Mouse (Mus musculus): ENCODE measurements around the gene Nfia. TPM values are rescaled to one million over a fixed set of nuclear protein-coding genes. Genes with fewer than 3 reads are reported as not detected.

The Nfia gene
- polyA plus RNA-seq, 1 experiment from 2014 or later = 33.7 TPM

DNA sequence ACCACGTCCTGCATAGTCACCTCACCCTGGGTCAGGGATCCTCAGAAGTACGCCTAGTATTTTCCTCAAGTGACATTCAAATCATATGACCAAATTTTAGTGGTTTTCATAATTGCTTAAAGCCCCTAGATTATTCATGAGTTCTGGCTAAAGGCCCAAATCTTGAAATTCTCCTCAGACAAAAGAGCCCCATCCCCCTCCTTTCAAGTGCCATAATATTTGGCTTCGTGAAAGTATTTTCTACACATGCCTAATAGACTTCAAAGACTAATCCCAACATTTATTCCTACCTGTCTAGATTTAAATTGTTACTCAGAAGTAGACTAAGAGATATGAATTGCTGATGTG, 154.7 kb downstream of the Nfia start:
- Histone ChIP-seq H3K27ac (ENCODE audit: low read depth, low read length) (no peak overlapping the region), H3K36me3 (ENCODE audit: control insufficient read depth, insufficient read depth, low read length) (no peaks in the 10 kb centered on the region), H3K27me3 (ENCODE audit: control insufficient read depth, insufficient read depth, low read length) (no peaks in the 10 kb centered on the region), H3K9ac (ENCODE audit: low read depth, low read length) (no peak overlapping the region), H3K4me1 (ENCODE audit: control insufficient read depth, insufficient read depth, low read length) (peaks cover 14% of the 10 kb centered on the region), H3K9me3 (replicated peaks; ENCODE audit: control insufficient read depth, low read length) (no peaks in the 10 kb centered on the region), H3K4me3 (ENCODE audit: low read depth, low read length) (no peak overlapping the region), H3K4me2 (no peak overlapping the region)
- 80% methylated on average over 3 of the region's 3 CpGs for WGBS (ENCODE audit: insufficient replicate concordance)
- ATAC-seq (replicated peaks; ENCODE audit: insufficient number of reproducible peaks, low FRiP score, low TSS enrichment) = no peak

DNA sequence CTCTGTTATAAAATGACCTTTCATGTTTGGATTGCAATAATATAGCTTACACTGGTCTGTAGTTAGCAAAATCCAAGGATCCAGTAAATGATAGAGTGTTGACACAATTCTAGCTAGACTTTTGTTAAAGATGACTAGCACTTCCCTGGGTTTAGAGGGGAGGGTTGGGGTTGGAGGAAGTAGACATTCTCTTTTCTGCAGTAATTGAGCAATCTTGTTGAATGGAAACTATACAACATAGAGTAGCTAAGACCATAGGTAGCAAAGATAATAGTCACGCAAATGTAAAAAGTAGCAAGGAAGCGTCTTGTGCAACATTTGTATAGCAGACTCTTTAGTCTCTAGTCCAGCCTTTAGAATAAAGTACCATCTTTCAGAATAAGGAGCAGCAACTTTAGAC, 163.8 kb downstream of the Nfia start:
- Histone ChIP-seq H3K27me3 (ENCODE audit: control insufficient read depth, insufficient read depth, low read length) (no peaks in the 10 kb centered on the region), H3K27ac (ENCODE audit: low read depth, low read length) (no peak overlapping the region), H3K4me3 (ENCODE audit: low read depth, low read length) (no peak overlapping the region), H3K9ac (ENCODE audit: low read depth, low read length) (no peak overlapping the region), H3K9me3 (replicated peaks; ENCODE audit: control insufficient read depth, low read length) (no peaks in the 10 kb centered on the region), H3K36me3 (ENCODE audit: control insufficient read depth, insufficient read depth, low read length) (no peaks in the 10 kb centered on the region), H3K4me1 (ENCODE audit: control insufficient read depth, insufficient read depth, low read length) (peaks cover 18% of the 10 kb centered on the region), H3K4me2 (no peak overlapping the region)
- ATAC-seq (replicated peaks; ENCODE audit: insufficient number of reproducible peaks, low FRiP score, low TSS enrichment) = no peak
- WGBS (ENCODE audit: insufficient replicate concordance) = 89% methylated on average over 2 of the region's 2 CpGs

DNA sequence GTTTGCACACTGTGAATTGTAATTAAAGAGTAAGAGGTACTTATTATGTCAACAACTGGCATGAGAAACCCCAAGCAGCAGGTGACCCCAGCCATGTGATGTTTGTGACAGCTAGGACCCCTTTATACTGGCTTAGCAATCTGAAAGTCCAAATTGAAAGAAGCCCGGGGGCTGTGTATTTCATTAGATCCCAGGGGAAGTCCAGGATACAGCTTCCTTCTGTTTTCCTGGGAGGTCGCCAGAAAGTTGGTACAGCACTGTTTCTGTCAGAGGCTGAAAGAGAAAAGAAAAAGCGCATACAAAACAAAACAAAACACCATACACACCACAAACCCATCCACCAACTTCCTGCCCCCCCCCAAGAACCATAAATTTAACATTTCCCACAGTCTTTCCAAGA, 164.4 kb downstream of the Nfia start:
- Histone ChIP-seq H3K9me3 (replicated peaks; ENCODE audit: control insufficient read depth, low read length) (no peaks in the 10 kb centered on the region), H3K4me3 (ENCODE audit: low read depth, low read length) (no peak overlapping the region), H3K4me2 (no peak overlapping the region), H3K9ac (ENCODE audit: low read depth, low read length) (no peak overlapping the region), H3K27ac (ENCODE audit: low read depth, low read length) (no peak overlapping the region), H3K36me3 (ENCODE audit: control insufficient read depth, insufficient read depth, low read length) (no peaks in the 10 kb centered on the region), H3K27me3 (ENCODE audit: control insufficient read depth, insufficient read depth, low read length) (no peaks in the 10 kb centered on the region), H3K4me1 (ENCODE audit: control insufficient read depth, insufficient read depth, low read length) (peaks cover 18% of the 10 kb centered on the region)
- no peak for ATAC-seq (replicated peaks; ENCODE audit: insufficient number of reproducible peaks, low FRiP score, low TSS enrichment)
- WGBS (ENCODE audit: insufficient replicate concordance) = 72% methylated on average over 3 of the region's 3 CpGs

DNA sequence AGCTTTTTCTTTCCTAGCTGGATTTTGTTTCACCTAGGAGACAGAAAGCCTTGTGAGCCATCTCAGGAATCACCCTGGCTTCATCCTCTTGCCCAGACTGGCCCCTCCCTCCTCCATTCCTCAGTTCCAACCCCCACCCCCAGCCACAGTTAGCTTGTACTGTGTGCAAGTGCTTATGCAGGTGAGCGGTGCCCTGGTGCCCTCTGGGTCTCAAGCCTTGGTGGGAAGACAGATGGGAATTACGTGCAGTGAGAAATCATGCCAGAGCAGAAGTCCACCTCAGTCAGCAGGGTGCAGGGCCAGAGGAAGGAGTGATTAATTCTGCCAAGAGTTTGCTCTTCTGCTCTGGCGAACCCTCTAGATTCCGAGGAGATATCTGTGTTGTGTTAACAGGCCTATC, 167.0 kb downstream of the Nfia start:
- Histone ChIP-seq H3K9ac (ENCODE audit: low read depth, low read length) (no peak overlapping the region), H3K36me3 (ENCODE audit: control insufficient read depth, insufficient read depth, low read length) (no peaks in the 10 kb centered on the region), H3K27ac (ENCODE audit: low read depth, low read length) (no peak overlapping the region), H3K9me3 (replicated peaks; ENCODE audit: control insufficient read depth, low read length) (no peaks in the 10 kb centered on the region), H3K27me3 (ENCODE audit: control insufficient read depth, insufficient read depth, low read length) (no peaks in the 10 kb centered on the region), H3K4me1 (ENCODE audit: control insufficient read depth, insufficient read depth, low read length) (peaks cover 17% of the 10 kb centered on the region), H3K4me2 (no peak overlapping the region), H3K4me3 (ENCODE audit: low read depth, low read length) (no peak overlapping the region)
- no peak for ATAC-seq (replicated peaks; ENCODE audit: insufficient number of reproducible peaks, low FRiP score, low TSS enrichment)
- WGBS (ENCODE audit: insufficient replicate concordance) = 39% methylated on average over 4 of the region's 4 CpGs

DNA sequence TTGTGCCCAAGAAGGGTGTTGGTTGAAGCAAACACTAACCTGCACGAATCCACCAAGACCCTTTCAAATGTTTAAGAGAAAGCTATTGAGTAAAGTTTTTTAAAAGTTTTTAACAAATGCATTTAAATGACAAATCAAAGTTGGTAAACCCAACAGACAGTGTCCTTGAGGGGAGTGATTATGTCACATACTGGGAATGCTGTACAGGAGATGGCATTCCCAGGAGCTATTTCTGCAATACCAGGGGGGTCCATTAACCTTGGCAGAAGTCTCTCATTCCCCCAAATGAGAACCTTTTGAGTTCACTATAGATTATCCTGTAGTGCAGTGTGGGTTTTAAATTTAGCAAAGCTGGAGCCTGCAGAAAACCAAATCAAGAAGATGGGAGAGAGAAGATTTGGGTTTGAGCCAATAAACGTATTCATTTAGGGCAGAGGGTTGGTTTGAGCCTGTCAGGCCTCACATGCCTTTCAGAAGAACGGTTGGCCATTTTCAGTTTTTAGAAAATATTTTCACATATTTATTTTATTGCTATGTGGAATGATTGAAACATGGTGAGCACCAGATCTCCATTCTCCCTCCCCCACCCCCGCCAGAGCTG, 167.5 kb downstream of the Nfia start:
- H3K27ac ChIP-seq (ENCODE audit: low read depth, low read length) = no peak overlapping the region
- H3K27me3 ChIP-seq (ENCODE audit: control insufficient read depth, insufficient read depth, low read length) = no peaks in the 10 kb centered on the region
- 72% methylated on average over 4 of the region's 4 CpGs for whole genome bisulfite sequencing (ENCODE audit: insufficient replicate concordance)
- H3K9ac ChIP-seq (ENCODE audit: low read depth, low read length) = no peak overlapping the region
- no peaks in the 10 kb centered on the region for H3K9me3 ChIP-seq (replicated peaks; ENCODE audit: control insufficient read depth, low read length)
- H3K36me3 ChIP-seq (ENCODE audit: control insufficient read depth, insufficient read depth, low read length) = no peaks in the 10 kb centered on the region
- peaks cover 19% of the 10 kb centered on the region for H3K4me1 ChIP-seq (ENCODE audit: control insufficient read depth, insufficient read depth, low read length)
- no peak for ATAC-seq (replicated peaks; ENCODE audit: insufficient number of reproducible peaks, low FRiP score, low TSS enrichment)
- H3K4me3 ChIP-seq (ENCODE audit: low read depth, low read length) = no peak overlapping the region
- H3K4me2 ChIP-seq = no peak overlapping the region

DNA sequence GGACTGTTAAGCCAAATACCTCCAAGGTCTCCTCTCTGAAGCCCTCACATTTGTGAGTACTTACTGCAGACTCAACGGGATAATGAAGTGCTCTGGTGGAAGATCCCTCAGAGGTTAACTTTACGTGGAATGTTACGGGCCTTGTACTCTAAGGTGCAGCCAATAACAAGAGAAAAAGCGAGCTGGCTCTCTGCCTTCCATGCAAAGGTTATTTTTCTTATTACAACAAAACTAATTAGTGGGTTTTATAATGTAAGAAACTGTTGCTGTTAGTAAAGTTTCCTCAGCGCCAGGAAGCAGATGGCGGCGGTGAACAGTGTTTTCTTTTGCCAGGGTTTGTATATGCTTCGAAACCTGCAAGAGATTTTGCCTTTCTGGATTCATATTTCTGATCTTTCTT, 169.1 kb downstream of the Nfia start:
- H3K27ac ChIP-seq (ENCODE audit: low read depth, low read length) = no peak overlapping the region
- H3K27me3 ChIP-seq (ENCODE audit: control insufficient read depth, insufficient read depth, low read length) = no peaks in the 10 kb centered on the region
- H3K4me3 ChIP-seq (ENCODE audit: low read depth, low read length) = no peak overlapping the region
- no peak overlapping the region for H3K4me2 ChIP-seq
- H3K4me1 ChIP-seq (ENCODE audit: control insufficient read depth, insufficient read depth, low read length) = peaks cover 19% of the 10 kb centered on the region
- H3K36me3 ChIP-seq (ENCODE audit: control insufficient read depth, insufficient read depth, low read length) = no peaks in the 10 kb centered on the region
- WGBS (ENCODE audit: insufficient replicate concordance) = 81% methylated on average over 8 of the region's 8 CpGs
- no peaks in the 10 kb centered on the region for H3K9me3 ChIP-seq (replicated peaks; ENCODE audit: control insufficient read depth, low read length)
- no peak overlapping the region for H3K9ac ChIP-seq (ENCODE audit: low read depth, low read length)
- ATAC-seq (replicated peaks; ENCODE audit: insufficient number of reproducible peaks, low FRiP score, low TSS enrichment) = no peak

DNA sequence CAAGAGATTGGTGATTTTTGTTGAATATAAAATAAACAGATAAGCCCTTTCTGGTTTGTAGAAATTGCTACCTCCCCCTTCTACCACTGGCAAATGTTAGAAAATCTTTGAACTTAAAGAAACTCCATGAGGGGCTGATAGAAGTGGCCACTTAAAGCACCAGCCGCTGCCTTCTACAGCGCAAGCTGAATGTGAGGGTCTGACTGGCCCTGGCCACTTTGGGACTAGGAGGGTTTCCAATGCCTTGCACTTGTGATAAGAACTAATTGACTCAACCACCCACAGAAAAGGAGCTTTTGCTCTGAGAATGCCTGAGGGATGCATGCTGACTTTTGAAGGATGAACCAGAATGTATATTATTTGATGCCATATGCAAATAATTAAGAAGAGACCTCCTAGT, 171.8 kb downstream of the Nfia start:
- Histone ChIP-seq H3K4me1 (ENCODE audit: control insufficient read depth, insufficient read depth, low read length) (peaks cover 15% of the 10 kb centered on the region), H3K9me3 (replicated peaks; ENCODE audit: control insufficient read depth, low read length) (no peaks in the 10 kb centered on the region), H3K4me2 (no peak overlapping the region), H3K4me3 (ENCODE audit: low read depth, low read length) (no peak overlapping the region), H3K9ac (ENCODE audit: low read depth, low read length) (no peak overlapping the region), H3K27ac (ENCODE audit: low read depth, low read length) (no peak overlapping the region), H3K27me3 (ENCODE audit: control insufficient read depth, insufficient read depth, low read length) (no peaks in the 10 kb centered on the region), H3K36me3 (ENCODE audit: control insufficient read depth, insufficient read depth, low read length) (no peaks in the 10 kb centered on the region)
- WGBS (ENCODE audit: insufficient replicate concordance) = 41% methylated on average over 2 of the region's 2 CpGs
- no peak for ATAC-seq (replicated peaks; ENCODE audit: insufficient number of reproducible peaks, low FRiP score, low TSS enrichment)

DNA sequence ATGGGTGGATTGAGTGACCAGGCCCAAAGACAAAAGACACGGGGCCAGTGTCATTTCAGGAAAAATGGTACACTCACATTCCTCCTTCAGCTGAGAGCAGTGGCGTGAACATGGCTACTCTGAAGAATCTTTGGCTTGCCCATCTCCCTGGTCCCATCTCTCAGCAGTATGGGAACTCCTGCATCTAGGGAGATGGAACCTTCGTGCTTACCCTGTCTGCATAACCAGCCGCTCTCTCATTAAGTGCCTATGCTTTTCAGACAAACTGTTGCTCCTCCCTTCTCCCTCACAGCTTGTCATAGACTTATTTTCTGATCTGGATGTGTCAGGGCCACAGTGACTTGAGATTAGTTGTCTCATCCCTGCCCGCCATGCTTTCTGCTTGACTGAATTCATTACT, 174.9 kb downstream of the Nfia start:
- WGBS (ENCODE audit: insufficient replicate concordance) = 82% methylated on average over 5 of the region's 5 CpGs
- peaks cover 8% of the 10 kb centered on the region for H3K4me1 ChIP-seq (ENCODE audit: control insufficient read depth, insufficient read depth, low read length)
- H3K4me3 ChIP-seq (ENCODE audit: low read depth, low read length) = no peak overlapping the region

DNA sequence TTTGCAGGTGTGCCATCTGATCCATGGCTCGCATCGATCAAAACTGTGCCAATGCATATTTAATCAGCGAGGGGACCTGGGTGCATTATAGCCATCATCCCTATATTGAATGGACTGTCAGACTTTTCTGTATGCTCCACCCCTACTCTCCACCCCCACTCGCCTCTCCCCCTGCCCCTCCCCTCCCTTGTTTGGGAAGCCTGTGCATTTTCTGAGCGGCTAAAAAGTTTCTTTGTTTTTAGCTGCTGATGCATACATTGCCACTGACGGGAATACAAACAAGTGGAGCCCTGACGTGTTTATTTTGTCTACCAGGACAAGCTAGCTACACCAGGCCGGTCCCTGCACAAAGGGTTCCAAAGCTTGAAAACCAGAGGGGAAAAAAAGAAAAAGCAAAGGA, 175.7 kb downstream of the Nfia start:
- ATAC-seq (replicated peaks; ENCODE audit: insufficient number of reproducible peaks, low FRiP score, low TSS enrichment) = no peak

More for the DNA sequence above, 174.9 kb downstream of the Nfia start:
- no peak overlapping the region for H3K27ac ChIP-seq (ENCODE audit: low read depth, low read length)
- no peaks in the 10 kb centered on the region for H3K36me3 ChIP-seq (ENCODE audit: control insufficient read depth, insufficient read depth, low read length)
- no peak overlapping the region for H3K9ac ChIP-seq (ENCODE audit: low read depth, low read length)
- H3K4me2 ChIP-seq = no peak overlapping the region
- no peaks in the 10 kb centered on the region for H3K27me3 ChIP-seq (ENCODE audit: control insufficient read depth, insufficient read depth, low read length)
- H3K9me3 ChIP-seq (replicated peaks; ENCODE audit: control insufficient read depth, low read length) = no peaks in the 10 kb centered on the region
- no peak for ATAC-seq (replicated peaks; ENCODE audit: insufficient number of reproducible peaks, low FRiP score, low TSS enrichment)

More for the DNA sequence above, 175.7 kb downstream of the Nfia start:
- WGBS (ENCODE audit: insufficient replicate concordance) = 59% methylated on average over 8 of the region's 8 CpGs
- H3K27ac ChIP-seq (ENCODE audit: low read depth, low read length) = no peak overlapping the region
- H3K4me2 ChIP-seq = no peak overlapping the region
- no peaks in the 10 kb centered on the region for H3K36me3 ChIP-seq (ENCODE audit: control insufficient read depth, insufficient read depth, low read length)
- no peak overlapping the region for H3K4me3 ChIP-seq (ENCODE audit: low read depth, low read length)
- peaks cover 8% of the 10 kb centered on the region for H3K4me1 ChIP-seq (ENCODE audit: control insufficient read depth, insufficient read depth, low read length)
- H3K9me3 ChIP-seq (replicated peaks; ENCODE audit: control insufficient read depth, low read length) = no peaks in the 10 kb centered on the region
- H3K27me3 ChIP-seq (ENCODE audit: control insufficient read depth, insufficient read depth, low read length) = no peaks in the 10 kb centered on the region
- no peak overlapping the region for H3K9ac ChIP-seq (ENCODE audit: low read depth, low read length)

Data from heart, embryonic 11.5 days (tissue).